Mouse (Mus musculus) left cerebral cortex, adult 2 months (tissue): ENCODE measurements around the gene Cpped1. TPM values are rescaled to one million over a fixed set of nuclear protein-coding genes. Genes with fewer than 3 reads are reported as not detected.

Source experiments
- DNase-seq, 2 experiments: peaks; one replicate each; pipeline ENCODE4 v3.0.0; 2021 to 2022; ENCODE audit warnings: low spot score in 2 of 2, mixed read lengths in 1 of 2; ENCODE audit errors: extremely low spot score in 1 of 2
- H3K27ac ChIP-seq: fragments of 200-600 bp; 2 replicates; pipeline ENCODE4 v1.8.1; 2022
- H3K4me3 ChIP-seq: fragments of 200-600 bp; 2 replicates; pipeline ENCODE4 v1.8.1; 2022
- CTCF ChIP-seq: fragments of 200-600 bp; IDR thresholded peaks from 2 replicates; pipeline ENCODE4 v1.8.1; 2022; ENCODE audit warnings: antibody characterized with exemption, mild to moderate bottlenecking, moderate library complexity
- intact Hi-C: fragments of 180-260 bp; cut with DNase I; formaldehyde crosslinking; loops from one replicate; pipeline ENCODE4 v1.15.1; 2025
- total RNA-seq, 2 experiments: library from RNA; stranded (reverse); gene quantifications; 2 replicates each; pipeline ENCODE4 v1.2.3; 2021

Gene Cpped1
- total RNA-seq, 2 experiments from 2014 or later, result 35.8 to 38.5 TPM

GRCm38 (mm10) chr16:11785806-11786205 lies 123.4 kb downstream of the Cpped1 start:
- Histone ChIP-seq H3K27ac (no peak overlapping the region), H3K4me3 (no peak overlapping the region)
- no peak for DNase-seq
- no peak for TF ChIP-seq CTCF
- intact Hi-C loops, result no loop called here

GRCm38 (mm10) chr16:11784354-11784753 lies 124.9 kb downstream of the Cpped1 start:
- intact Hi-C loops, result no loop called here
- no peak overlapping the region for H3K27ac ChIP-seq
- no peak overlapping the region for H3K4me3 ChIP-seq
- DNase-seq, result no peak
- TF ChIP-seq CTCF, result no peak

GRCm38 (mm10) chr16:11783337-11783736 lies 125.9 kb downstream of the Cpped1 start:
- no peak overlapping the region for H3K27ac ChIP-seq
- TF ChIP-seq CTCF, result no peak
- H3K4me3 ChIP-seq, result no peak overlapping the region
- DNase-seq, result no peak
- intact Hi-C loops, result no loop called here

- Histone ChIP-seq H3K27ac (no peak overlapping the region), H3K4me3 (no peak overlapping the region)
- no peak for TF ChIP-seq CTCF
- intact Hi-C loops, result no loop called here
- DNase-seq, result no peak
Measured at GRCm38 (mm10) chr16:11782082-11782481, 127.2 kb downstream of the Cpped1 start.

- peak; percentile 50 to 54 for DNase-seq
- intact Hi-C loops, result no loop called here
- Histone ChIP-seq H3K4me3 (no peak overlapping the region), H3K27ac (peak overlapping the region; percentile 9)
- TF ChIP-seq CTCF, result no peak
Measured at GRCm38 (mm10) chr16:11778715-11779460, 130.4 kb downstream of the Cpped1 start.

GRCm38 (mm10) chr16:11778191-11778590 lies 131.1 kb downstream of the Cpped1 start:
- Histone ChIP-seq H3K4me3 (no peak overlapping the region), H3K27ac (peak overlapping the region; percentile 9)
- intact Hi-C loops, result no loop called here
- DNase-seq, result no peak
- no peak; the same call in 1 of the 2 replicates for TF ChIP-seq CTCF

- TF ChIP-seq CTCF, result no peak
- no peak overlapping the region for H3K27ac ChIP-seq
- no peak overlapping the region for H3K4me3 ChIP-seq
- intact Hi-C loops, result no loop called here
- DNase-seq, result no peak
Measured at GRCm38 (mm10) chr16:11776528-11776927, 132.7 kb downstream of the Cpped1 start.

GRCm38 (mm10) chr16:11774321-11774720 lies 134.9 kb downstream of the Cpped1 start:
- DNase-seq, result no peak
- Histone ChIP-seq H3K27ac (no peak overlapping the region), H3K4me3 (no peak overlapping the region)
- no peak for TF ChIP-seq CTCF
- intact Hi-C loops, result no loop called here

- TF ChIP-seq CTCF, result no peak
- DNase-seq, result no peak
- Histone ChIP-seq H3K4me3 (no peak overlapping the region), H3K27ac (no peak overlapping the region)
- intact Hi-C loops, result no loop called here
Measured at GRCm38 (mm10) chr16:11772318-11772717, 136.9 kb downstream of the Cpped1 start.

- Histone ChIP-seq H3K4me3 (no peak overlapping the region), H3K27ac (no peak overlapping the region)
- no peak for DNase-seq
- intact Hi-C loops, result no loop called here
- no peak for TF ChIP-seq CTCF
Measured at GRCm38 (mm10) chr16:11757951-11758350, 151.3 kb downstream of the Cpped1 start.

GRCm38 (mm10) chr16:11757471-11757870 lies 151.8 kb downstream of the Cpped1 start:
- TF ChIP-seq CTCF, result no peak

GRCm38 (mm10) chr16:11756598-11757245 lies 152.5 kb downstream of the Cpped1 start:
- intact Hi-C loops, result no loop called here
- H3K27ac ChIP-seq, result no peak overlapping the region
- no peak for TF ChIP-seq CTCF
- no peak for DNase-seq
- no peak overlapping the region for H3K4me3 ChIP-seq

More at GRCm38 (mm10) chr16:11757471-11757870, 151.8 kb downstream of the Cpped1 start:
- no peak for DNase-seq
- H3K27ac ChIP-seq, result no peak overlapping the region
- intact Hi-C loops, result no loop called here
- H3K4me3 ChIP-seq, result no peak overlapping the region
